Mouse (Mus musculus) myocyte (in vitro differentiated cells): ENCODE measurements around the gene Arid5b.

Experiments used
- E2F4 ChIP-seq: IDR thresholded peaks from one replicate; pipeline ENCODE4 v1.6.1; 2011; ENCODE audit warnings: mild to moderate bottlenecking, control low read depth, moderate library complexity; ENCODE audit not compliant: insufficient read depth
- POLR2A ChIP-seq: IDR thresholded peaks from one replicate; pipeline ENCODE4 v1.6.1; 2011; ENCODE audit warnings: low read depth, mild to moderate bottlenecking, control low read depth, moderate library complexity; ENCODE audit not compliant: insufficient read length

- TF ChIP-seq POLR2A (no peak), E2F4 (no peak)
These were observed 66.3 kb downstream of the Arid5b start for GRCm38 (mm10) chr10:68212061-68212915.
